Mouse (Mus musculus): ENCODE results near the gene Begain. TPM values are rescaled to one million over a fixed set of nuclear protein-coding genes. Genes with fewer than 3 reads are reported as not detected.

Gene Begain
- polyA plus RNA-seq (2017; shearing (Covaris generic)): 1 to 10 TPM; 1.1 to 2.6 TPM

DNA sequence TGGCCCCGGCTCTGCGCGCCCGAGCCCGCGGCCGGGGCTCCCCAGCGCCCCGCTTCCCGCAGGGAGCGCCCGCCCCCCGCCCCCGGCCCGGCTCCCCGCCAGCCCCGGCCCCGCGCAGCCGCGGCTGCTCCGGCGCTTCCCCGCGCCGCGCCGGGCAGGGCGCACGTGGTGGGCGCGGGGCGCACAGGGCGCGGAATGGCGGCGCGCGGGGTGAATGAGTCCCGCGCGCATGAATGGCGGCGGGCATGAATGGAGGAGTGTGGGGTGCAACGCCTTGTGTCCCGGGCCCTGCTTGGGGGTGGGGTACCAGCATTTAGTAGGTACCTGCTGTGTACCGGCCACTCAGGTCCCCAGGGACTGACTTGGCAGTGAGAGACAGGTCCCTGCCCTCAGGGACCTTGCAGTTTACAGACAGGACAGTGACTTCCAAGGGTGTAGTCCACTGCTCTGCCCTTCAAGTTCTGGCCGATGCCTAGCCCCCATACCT lies at the start of gene Begain:
Gene Begain, minus strand, starts transcription at position 51 of the 487 bp plus-strand sequence.

Other genes starting within 250 kb of the Begain start
- gene Slc25a29, start 232.3 kb downstream of the Begain start, polyA plus RNA-seq (2017; shearing (Covaris generic)): 1 to 10 TPM; 4.2 to 4.9 TPM
- gene Slc25a47, start 232.2 kb downstream of the Begain start, polyA plus RNA-seq (2017; shearing (Covaris generic)): 1 to 10 TPM in 1 of 2 experiments, under 1 TPM in 1; 0.43 to 1.3 TPM
- 1 to 10 TPM; 6.1 to 6.6 TPM for gene Wdr25, start 174.6 kb downstream of the Begain start, polyA plus RNA-seq (2017; shearing (Covaris generic))
- gene Wars, start 174.0 kb downstream of the Begain start, polyA plus RNA-seq (2017; shearing (Covaris generic)): 100 to 1,000 TPM in 1 of 2 experiments, 10 to 100 TPM in 1; 67.3 to 104 TPM